Mouse (Mus musculus): Measurements from ENCODE around the gene Tinag. TPM values are rescaled to one million over a fixed set of nuclear protein-coding genes. Genes with fewer than 3 reads are reported as not detected.

The Tinag gene
- 0.13 TPM in 1 of 2 replicates, not detected in the other for polyA plus RNA-seq (2012; rRNA removed; ENCODE audit: low replicate concordance)

DNA sequence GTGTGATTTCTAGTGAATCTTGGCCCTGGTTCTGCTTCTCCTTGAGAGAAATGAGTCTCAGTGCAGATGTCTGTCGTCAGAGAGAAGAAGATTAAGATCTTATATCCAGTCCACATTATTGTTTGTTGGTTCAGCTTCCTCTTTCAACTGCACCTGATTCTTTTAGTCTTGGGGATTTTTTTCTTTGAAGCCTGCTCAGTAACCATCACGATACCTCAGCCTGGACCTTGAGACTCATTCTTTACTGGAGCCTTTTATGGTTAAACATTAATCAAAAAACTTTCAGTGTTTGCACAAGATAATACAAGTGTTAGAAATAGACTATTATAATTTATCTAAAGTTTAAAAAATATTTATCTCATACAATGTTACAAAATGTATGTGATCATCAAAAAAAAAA, at the start of gene Tinag:
Gene Tinag, minus strand, starts transcription at position 210 of the 400 bp plus-strand sequence.

